Mouse (Mus musculus) lung, postnatal 14 days (tissue): ENCODE data around the gene Ccdc13.

Experiments used
- DNase-seq: peaks from one replicate; pipeline ENCODE4 v3.0.0; 2021

Ccdc13 gene

GRCm38 (mm10) chr9:121838829-121839621, at the start of gene Ccdc13:
Gene Ccdc13, minus strand, starts transcription at chr9:121839461.
- peak; percentile 82 for DNase-seq

GRCm38 (mm10) chr9:121882015-121882457, 42.8 kb upstream of the Ccdc13 start:
- DNase-seq, result peak; percentile 56

DNA sequence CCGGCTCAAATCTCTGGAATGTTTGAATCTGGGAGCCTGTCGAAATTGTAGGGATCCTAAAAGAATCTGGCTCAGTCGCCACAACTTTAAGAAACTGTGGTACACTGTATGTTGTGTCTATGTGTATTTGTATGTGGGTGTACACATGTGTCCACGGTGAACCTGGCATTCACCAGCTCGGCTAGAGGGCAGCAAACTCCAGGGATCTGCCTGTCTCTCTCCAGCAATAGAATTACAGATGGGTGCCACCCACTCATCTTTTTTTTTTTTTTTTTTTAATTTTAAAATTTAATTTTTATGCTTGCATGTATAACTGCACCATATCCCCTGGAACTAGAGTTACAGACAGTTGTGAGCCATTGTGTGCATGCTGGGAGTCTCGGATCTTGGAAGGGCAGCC, 42.0 kb upstream of the Ccdc13 start:
- no peak for DNase-seq

- peak; percentile 86 for DNase-seq
These were observed 41.6 kb upstream of the Ccdc13 start for GRCm38 (mm10) chr9:121880840-121881239.

DNA sequence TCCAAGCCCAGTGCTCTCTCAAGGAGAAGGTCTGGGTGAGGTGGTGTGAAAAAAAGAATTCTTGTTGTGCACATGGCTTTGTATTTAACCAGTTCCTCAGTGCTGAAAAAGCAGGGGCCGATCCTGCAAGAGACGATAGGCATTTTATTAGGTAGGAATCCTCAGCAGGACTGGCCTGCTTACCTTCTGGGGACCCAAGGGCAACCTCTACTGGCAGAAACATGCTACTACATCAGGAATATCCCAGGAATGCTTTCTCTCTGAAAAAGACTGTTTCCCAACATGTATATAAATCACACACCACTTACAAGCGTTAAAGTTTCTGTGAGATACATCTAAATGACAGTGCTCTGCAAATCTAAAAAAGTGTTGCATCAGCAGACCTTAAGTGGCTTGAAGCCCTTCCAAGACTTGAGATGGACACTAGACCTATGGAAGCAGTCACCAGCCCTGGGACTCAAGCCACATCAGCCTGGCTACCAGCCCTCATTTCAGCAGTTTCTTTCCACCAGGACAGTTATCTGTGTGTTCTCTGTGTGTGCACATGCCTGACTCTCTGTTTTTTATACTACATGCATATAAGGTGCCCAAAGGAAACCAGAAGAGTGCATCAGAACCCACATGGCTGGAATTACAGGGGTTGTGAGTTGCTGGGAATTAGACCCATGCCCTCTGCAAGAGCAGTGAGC, 37.9 kb upstream of the Ccdc13 start:
- peak; percentile 76 for DNase-seq

GRCm38 (mm10) chr9:121873578-121873977, 34.3 kb upstream of the Ccdc13 start:
- no peak for DNase-seq

GRCm38 (mm10) chr9:121872062-121872683, 32.9 kb upstream of the Ccdc13 start:
- DNase-seq, result no peak

- DNase-seq, result no peak
These were observed 30.8 kb upstream of the Ccdc13 start for GRCm38 (mm10) chr9:121869973-121870515.

- DNase-seq, result no peak
These were observed 30.2 kb upstream of the Ccdc13 start for GRCm38 (mm10) chr9:121869432-121869831.

GRCm38 (mm10) chr9:121868236-121868635, 29.0 kb upstream of the Ccdc13 start:
- DNase-seq, result no peak

GRCm38 (mm10) chr9:121867632-121868031, 28.4 kb upstream of the Ccdc13 start:
- DNase-seq, result peak; percentile 49

DNA sequence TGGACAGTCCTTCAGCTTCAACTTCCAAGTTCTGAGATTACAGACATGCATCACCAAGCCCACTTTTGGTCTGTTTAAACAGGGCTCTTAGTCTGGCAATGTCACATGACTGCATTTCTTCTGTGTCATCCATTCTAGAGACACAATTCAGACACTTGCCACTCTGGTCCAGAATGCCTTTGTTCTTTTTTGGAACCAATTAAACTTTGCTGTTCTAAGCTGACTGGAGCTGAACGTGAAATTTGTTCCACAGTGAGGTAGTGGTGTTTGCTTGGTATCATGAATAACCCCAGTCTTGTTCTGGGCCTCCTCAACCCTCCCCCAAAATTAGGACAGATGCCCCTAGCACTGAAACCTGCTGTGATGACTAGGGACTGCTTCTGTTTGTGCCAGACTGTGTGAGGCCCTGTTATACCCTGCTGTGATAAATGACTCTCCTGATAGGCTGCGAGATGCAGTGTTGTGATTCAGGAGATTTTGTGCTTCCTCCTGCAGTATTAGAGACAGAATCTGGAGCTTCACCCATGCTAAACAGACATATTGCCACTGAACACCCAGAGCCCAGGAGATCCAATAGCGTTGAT, 26.3 kb upstream of the Ccdc13 start:
- DNase-seq, result no peak

- no peak for DNase-seq
These were observed 25.6 kb upstream of the Ccdc13 start for GRCm38 (mm10) chr9:121864837-121865236.

- no peak for DNase-seq
These were observed 21.7 kb upstream of the Ccdc13 start for GRCm38 (mm10) chr9:121860921-121861320.

GRCm38 (mm10) chr9:121859345-121859744, 20.1 kb upstream of the Ccdc13 start:
- no peak for DNase-seq

- no peak for DNase-seq
These were observed 18.9 kb upstream of the Ccdc13 start, which contains the start of gene Higd1a for GRCm38 (mm10) chr9:121858153-121858488. Gene Higd1a, minus strand, starts transcription at chr9:121858362.

DNA sequence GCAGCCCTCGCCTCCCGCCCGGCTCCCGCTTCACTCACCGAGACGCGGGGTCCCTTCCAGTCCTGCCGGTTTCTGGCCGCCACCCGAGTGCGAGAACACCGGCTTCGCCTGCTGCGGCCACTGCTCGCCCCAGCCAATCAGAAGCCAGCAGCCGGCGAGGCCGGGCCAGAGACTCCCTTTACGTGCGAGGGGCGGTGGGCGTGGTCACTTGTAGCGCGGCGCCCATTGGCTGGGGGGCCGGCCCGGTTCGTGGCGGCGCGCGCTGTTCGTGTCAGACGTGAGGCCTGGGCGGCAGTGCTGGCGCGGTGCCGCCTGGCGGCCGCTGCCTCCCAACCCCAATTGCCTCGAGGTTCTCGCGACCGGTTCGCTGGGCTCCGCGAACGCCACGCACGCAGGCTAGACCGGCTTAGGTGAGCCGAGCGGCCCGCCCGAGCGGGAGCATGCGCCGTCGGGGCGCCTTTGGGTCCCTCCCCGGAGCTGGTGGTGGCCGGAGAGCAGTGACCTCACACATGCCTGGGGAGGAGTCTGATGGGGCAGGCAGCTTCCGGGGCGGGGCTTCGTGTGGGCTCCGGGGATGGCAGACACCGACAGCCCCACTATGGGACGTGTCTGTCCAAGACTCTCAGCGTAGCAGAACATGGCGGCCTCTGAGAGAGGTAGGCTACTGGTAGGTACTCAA, 18.4 kb upstream of the Ccdc13 start:
- DNase-seq, result peak; percentile 99

GRCm38 (mm10) chr9:121856649-121857416, 17.6 kb upstream of the Ccdc13 start:
- DNase-seq, result peak; percentile 52

DNA sequence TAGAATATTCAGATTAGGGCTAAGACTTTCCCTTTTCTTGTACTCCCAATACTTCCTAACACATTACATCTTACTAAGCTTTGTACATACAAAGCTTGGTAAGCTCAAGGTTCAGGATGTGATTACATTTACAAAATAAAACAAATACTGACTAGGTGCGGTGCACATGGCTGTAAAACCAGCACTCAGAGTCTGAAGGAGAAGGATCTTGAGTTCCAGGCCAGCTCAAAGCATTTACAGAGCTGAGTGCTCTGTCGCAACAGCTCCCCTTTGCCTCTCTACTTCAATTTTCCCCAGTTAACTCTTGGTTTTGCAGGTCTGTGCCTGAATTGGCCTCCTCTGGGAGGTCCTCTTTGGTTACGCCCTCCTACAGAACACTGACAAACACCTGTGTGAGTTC, 15.0 kb upstream of the Ccdc13 start:
- no peak for DNase-seq

GRCm38 (mm10) chr9:121847842-121848241, 8.6 kb upstream of the Ccdc13 start:
- no peak for DNase-seq

GRCm38 (mm10) chr9:121847138-121847537, 7.9 kb upstream of the Ccdc13 start:
- no peak for DNase-seq
